ENCODE assay signal across 8 mouse cellular contexts in genomic region chr4:120692717-120693116, GRCm38 (mm10). TPM values are rescaled to one million over a fixed set of nuclear protein-coding genes. Genes with fewer than 3 reads are reported as not detected.
A peak's percentile ranks its signal among the peaks of the same experiment; 100 is the strongest.
DNase-seq lines count a peak whose midpoint lies in the region; ATAC-seq and TF ChIP-seq lines count a peak whose summit lies in the region.

No protein-coding gene starts in this region.

- no peak overlapping the region for H3K27ac ChIP-seq in midbrain, embryonic 11.5 days (ENCODE audit: low read depth, low read length)
- H3K27ac ChIP-seq in midbrain, embryonic 16.5 days (ENCODE audit: low read length) = no peak overlapping the region
- H3K27ac ChIP-seq in bone marrow, adult 2 months (ENCODE audit: control insufficient read depth, insufficient read depth, low read depth, low read length, poor library complexity) = no peak overlapping the region
- H3K27ac ChIP-seq in gastrocnemius, adult 2 months = no peak overlapping the region

- 37% methylated on average over 10 of the region's 10 CpGs for WGBS in midbrain, embryonic 11.5 days
- WGBS in midbrain, embryonic 16.5 days = 32% methylated on average over 10 of the region's 10 CpGs
- WGBS in bone marrow, adult 2 months = 47% methylated on average over 10 of the region's 10 CpGs

- H3K9me3 ChIP-seq in midbrain, embryonic 11.5 days (ENCODE audit: control insufficient read depth, low read length) = no peaks in the 10 kb centered on the region
- no peaks in the 10 kb centered on the region for H3K9me3 ChIP-seq in midbrain, embryonic 16.5 days (replicated peaks; ENCODE audit: control insufficient read depth, low read length, poor library complexity, severe bottlenecking)

- peaks cover 5% of the 10 kb centered on the region for H3K27me3 ChIP-seq in midbrain, embryonic 11.5 days (ENCODE audit: control insufficient read depth, insufficient read depth, low read length)
- peaks cover 5% of the 10 kb centered on the region; the same call in 1 of the 2 replicates for H3K27me3 ChIP-seq in midbrain, embryonic 16.5 days (ENCODE audit: control insufficient read depth, insufficient read depth, low read depth, low read length)

- H3K9ac ChIP-seq in midbrain, embryonic 11.5 days (ENCODE audit: low read length) = no peak overlapping the region
- no peak overlapping the region for H3K9ac ChIP-seq in midbrain, embryonic 16.5 days (ENCODE audit: low read depth, low read length)

- peak; percentile 94 for DNase-seq in midbrain, embryonic 11.5 days (ENCODE audit: low spot score, missing footprints)
- DNase-seq in NIH3T3 (ENCODE audit: low read depth) = peak; percentile 72
- peak; percentile 84 for DNase-seq in gastrocnemius, adult 2 months
- DNase-seq in left cerebral cortex, postnatal 25 days (ENCODE audit: low spot score in 2 of 2) = peak; percentile 45 to 64
- peak; percentile 63 to 73 for DNase-seq in right cerebral cortex, postnatal 10 days (ENCODE audit: low spot score in 2 of 2)
- DNase-seq in T-cell, adult 2 months (ENCODE audit: low spot score) = no peak

- H3K4me3 ChIP-seq in midbrain, embryonic 11.5 days (ENCODE audit: low read depth, low read length) = no peak overlapping the region
- no peak overlapping the region for H3K4me3 ChIP-seq in midbrain, embryonic 16.5 days (ENCODE audit: low read depth, low read length)
- H3K4me3 ChIP-seq in bone marrow, adult 2 months (replicated peaks; ENCODE audit: control insufficient read depth, low read depth, low read length) = no peak overlapping the region
- H3K4me3 ChIP-seq in gastrocnemius, adult 2 months = no peak overlapping the region

- intact Hi-C loops in gastrocnemius, adult 2 months (cut with DNase I) = loop anchor here (2.0 kb wide), 1 partner anchor 62 kb away; no protein-coding TSS in a partner anchor
- intact Hi-C loops in left cerebral cortex, postnatal 25 days (cut with DNase I) = no loop called here

- 0 out of 2 replicates have a peak, but pooled peaks have one; percentile 22 for ATAC-seq in midbrain, embryonic 11.5 days (ENCODE audit: low FRiP score)
- no peak for ATAC-seq in midbrain, embryonic 16.5 days

- TF ChIP-seq POLR2A in bone marrow, adult 2 months (IDR thresholded peaks at IDR 0.05; ENCODE audit: borderline replicate concordance, control insufficient read depth, low read depth, low read length) = no peak

- no peak overlapping the region for H3K4me2 ChIP-seq in midbrain, embryonic 11.5 days
- H3K4me2 ChIP-seq in midbrain, embryonic 16.5 days (ENCODE audit: low read length) = no peak overlapping the region

- H3K36me3 ChIP-seq in midbrain, embryonic 11.5 days (ENCODE audit: control insufficient read depth, insufficient read depth, low read length) = no peaks in the 10 kb centered on the region
- H3K36me3 ChIP-seq in midbrain, embryonic 16.5 days (ENCODE audit: control insufficient read depth, insufficient read depth, low read length) = no peaks in the 10 kb centered on the region

- TF ChIP-seq CTCF in bone marrow, adult 2 months (IDR thresholded peaks at IDR 0.05; ENCODE audit: control insufficient read depth, insufficient read depth, low read length) = peak; percentile 61
- TF ChIP-seq CTCF in gastrocnemius, adult 2 months (IDR thresholded peaks at IDR 0.05) = peak; percentile 87

- no peaks in the 10 kb centered on the region for H3K4me1 ChIP-seq in midbrain, embryonic 11.5 days (ENCODE audit: control insufficient read depth, insufficient read depth, low read length)
- H3K4me1 ChIP-seq in midbrain, embryonic 16.5 days (ENCODE audit: control insufficient read depth, insufficient read depth, low read length) = no peaks in the 10 kb centered on the region
- no peaks in the 10 kb centered on the region for H3K4me1 ChIP-seq in bone marrow, adult 2 months (ENCODE audit: control insufficient read depth, insufficient read depth, low read length)

RNA-seq across cellular contexts. Expression of gene Cited4, which starts 26.3 kb away (rescaled TPM):
- 8.7 and 8.8 TPM in 2 replicates for polyA plus RNA-seq in midbrain, embryonic 11.5 days (2014; fragmentation: Nextera tagmentation; extraction: Ambion mirVana)
- polyA plus RNA-seq in midbrain, embryonic 16.5 days (2015; fragmentation: Nextera tagmentation; extraction: Ambion mirVana) = 0.67 and 1.4 TPM in 2 replicates
- 16.7 and 18.3 TPM in 2 replicates for polyA plus RNA-seq in bone marrow, adult 2 months (2011; ENCODE audit: insufficient read depth, insufficient read length, low replicate concordance, missing spikeins)
- total RNA-seq in gastrocnemius, adult 2 months (2021) = 10 to 100 TPM in 1 of 2 experiments, 1 to 10 TPM in 1; 9.9 to 16.3 TPM
- 10 to 100 TPM; 17.9 to 18.8 TPM for total RNA-seq in left cerebral cortex, postnatal 25 days (2021)

RNA-seq across cellular contexts. Expression of gene Kcnq4, which starts 55.7 kb away (rescaled TPM):
- 1.9 and 2.3 TPM in 2 replicates for polyA plus RNA-seq in midbrain, embryonic 11.5 days (2014; fragmentation: Nextera tagmentation; extraction: Ambion mirVana)
- 5.3 and 5.8 TPM in 2 replicates for polyA plus RNA-seq in midbrain, embryonic 16.5 days (2015; fragmentation: Nextera tagmentation; extraction: Ambion mirVana)
- not detected in 2 replicates for polyA plus RNA-seq in bone marrow, adult 2 months (2011; ENCODE audit: insufficient read depth, insufficient read length, low replicate concordance, missing spikeins)
- total RNA-seq in gastrocnemius, adult 2 months (2021) = 10 to 100 TPM; 13.4 to 14.5 TPM
- 1 to 10 TPM; 7.4 to 8.5 TPM for total RNA-seq in left cerebral cortex, postnatal 25 days (2021)
